Comparison of ENCODE assay signal across 8 mouse cellular contexts in genomic region chr13:36727779-36728470, GRCm38 (mm10). TPM values are rescaled to one million over a fixed set of nuclear protein-coding genes. Genes with fewer than 3 reads are reported as not detected.
A peak's percentile ranks its signal among the peaks of the same experiment; 100 is the strongest.
DNase-seq lines count a peak whose midpoint lies in the region; ATAC-seq and TF ChIP-seq lines count a peak whose summit lies in the region.

No protein-coding gene starts in this region.

- WGBS in intestine, embryonic 14.5 days: 7% methylated on average over 23 of the region's 23 CpGs
- under 1% methylated on average over 23 of the region's 23 CpGs for WGBS in neural tube, embryonic 12.5 days

- no peaks in the 10 kb centered on the region for H3K36me3 ChIP-seq in intestine, embryonic 14.5 days (ENCODE audit: control insufficient read depth, insufficient read depth, low read length)
- H3K36me3 ChIP-seq in neural tube, embryonic 12.5 days: no peaks in the 10 kb centered on the region

- peaks cover 98% of the 10 kb centered on the region for H3K27me3 ChIP-seq in intestine, embryonic 14.5 days (replicated peaks; ENCODE audit: control insufficient read depth, insufficient read depth, low read length)
- peaks cover 80% of the 10 kb centered on the region for H3K27me3 ChIP-seq in neural tube, embryonic 12.5 days (replicated peaks)

- no peak for DNase-seq in left cerebral cortex, adult 2 months (ENCODE audit: extremely low spot score in 1 of 2, low spot score in 2 of 2)
- DNase-seq in left cerebral cortex, postnatal 14 days (ENCODE audit: low spot score in 2 of 2): no peak
- peak; percentile 39 for DNase-seq in embryo, embryonic 9.5 days (ENCODE audit: extremely low spot score)
- no peak for DNase-seq in intestine, embryonic 14.5 days (ENCODE audit: low spot score)
- DNase-seq in layer of hippocampus, adult 18-20 months (ENCODE audit: low spot score in 2 of 2): no peak
- DNase-seq in T-cell, adult 2 months (ENCODE audit: low spot score): no peak
- DNase-seq in thymus, postnatal 10 days (ENCODE audit: low spot score in 2 of 2): no peak

- H3K4me1 ChIP-seq in intestine, embryonic 14.5 days (replicated peaks; ENCODE audit: control insufficient read depth, insufficient read depth, low read length): no peaks in the 10 kb centered on the region; the same call in 1 of the 2 replicates
- peaks cover 28% of the 10 kb centered on the region; the same call in 1 of the 2 replicates for H3K4me1 ChIP-seq in neural tube, embryonic 12.5 days

- no peaks in the 10 kb centered on the region for H3K9me3 ChIP-seq in intestine, embryonic 14.5 days (ENCODE audit: control insufficient read depth, low read length)
- no peaks in the 10 kb centered on the region for H3K9me3 ChIP-seq in neural tube, embryonic 12.5 days

- H3K4me2 ChIP-seq in intestine, embryonic 14.5 days (ENCODE audit: low read length): peak overlapping the region; percentile 39; the same call in 1 of the 2 replicates
- H3K4me2 ChIP-seq in neural tube, embryonic 12.5 days (replicated peaks): peak overlapping the region; percentile 58

- TF ChIP-seq CTCF in left cerebral cortex, adult 2 months (IDR thresholded peaks at IDR 0.05): no peak

- peak overlapping the region; percentile 87 for H3K27ac ChIP-seq in left cerebral cortex, adult 2 months
- no peak overlapping the region for H3K27ac ChIP-seq in intestine, embryonic 14.5 days (ENCODE audit: low read depth)
- peak overlapping the region; percentile 85 for H3K27ac ChIP-seq in neural tube, embryonic 12.5 days

- H3K4me3 ChIP-seq in left cerebral cortex, adult 2 months: peak overlapping the region; percentile 43
- H3K4me3 ChIP-seq in intestine, embryonic 14.5 days (ENCODE audit: low read depth, low read length): peak overlapping the region; percentile 26; the same call in 1 of the 2 replicates
- peak overlapping the region; percentile 33 for H3K4me3 ChIP-seq in neural tube, embryonic 12.5 days

- intact Hi-C loops in left cerebral cortex, adult 2 months (cut with DNase I): loop anchor here (1.0 to 10.0 kb wide), 6 partner anchors 149 to 613 kb away; partner anchors contain the start of genes Fars2 and Lyrm4
- intact Hi-C loops in left cerebral cortex, postnatal 14 days (cut with DNase I): loop anchor here (2.0 to 10.0 kb wide), 4 partner anchors 223 to 611 kb away; partner anchors contain the start of genes Fars2 and Lyrm4

- no peak for ATAC-seq in intestine, embryonic 14.5 days (replicated peaks; ENCODE audit: low FRiP score, low TSS enrichment, low read depth)
- no peak for ATAC-seq in neural tube, embryonic 12.5 days (ENCODE audit: low FRiP score, low read depth)

- no peak overlapping the region for H3K9ac ChIP-seq in intestine, embryonic 14.5 days (ENCODE audit: low read length)
- H3K9ac ChIP-seq in neural tube, embryonic 12.5 days: peak overlapping the region; percentile 63

RNA-seq across cellular contexts. Expression of gene Nrn1, which starts 7.0 kb away (rescaled TPM):
- 100 to 1,000 TPM; 311 to 384 TPM for total RNA-seq in left cerebral cortex, adult 2 months (2021)
- 100 to 1,000 TPM; 259 to 287 TPM for total RNA-seq in left cerebral cortex, postnatal 14 days (2021)
- 13.5 and 15.9 TPM in 2 replicates for polyA plus RNA-seq in intestine, embryonic 14.5 days (2014; fragmentation: Nextera tagmentation; extraction: Ambion mirVana)
- 39.4 and 44.9 TPM in 2 replicates for polyA plus RNA-seq in neural tube, embryonic 12.5 days (2016; fragmentation: Nextera tagmentation; extraction: Ambion mirVana)
- total RNA-seq in layer of hippocampus, adult 18-20 months (2021): 100 to 1,000 TPM; 275 to 283 TPM
